Mouse (Mus musculus) adrenal gland, postnatal 14 days (tissue): ENCODE measurements at regions not wholly inside any gene's neighbourhood (a gene's known extent, or its start where the extent isn't known, plus 50 kb on each side); places are given as distances from the start of the nearest gene placed in this dataset.
A peak's percentile ranks its signal among the peaks of the same experiment; 100 is the strongest.
"Not testable (repeated sequence)": the region's sequence is repeated elsewhere in the genome, so short reads cannot be mapped to it uniquely, and the experiment has no call there.

Source experiments
- DNase-seq: peaks from one replicate; pipeline ENCODE4 v3.0.0; 2021; ENCODE audit warnings: mixed read lengths

GRCm38 (mm10) chr19:35890191-35890590, 167.1 kb downstream of the Htr7 start:
- no peak for DNase-seq

DNA sequence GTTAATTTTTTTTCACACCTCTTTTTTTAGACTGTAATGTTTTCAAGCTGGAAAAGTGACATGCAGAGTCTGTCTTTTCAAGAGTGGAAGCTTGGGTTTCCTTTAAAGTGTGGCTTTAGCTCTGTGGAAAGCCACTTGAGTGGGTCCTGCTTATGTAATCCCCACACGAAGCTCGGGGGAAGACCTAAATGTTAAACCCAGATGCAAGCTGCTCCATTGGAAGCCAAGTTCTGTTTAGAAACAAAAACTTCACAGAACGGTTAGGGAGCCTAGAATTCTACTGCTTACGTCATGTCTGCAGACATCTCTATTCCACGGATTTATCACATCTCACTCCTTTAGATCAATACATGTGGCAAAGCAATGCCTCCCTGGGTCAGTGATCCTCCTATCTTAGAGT, 171.0 kb downstream of the Htr7 start:
- no peak for DNase-seq

DNA sequence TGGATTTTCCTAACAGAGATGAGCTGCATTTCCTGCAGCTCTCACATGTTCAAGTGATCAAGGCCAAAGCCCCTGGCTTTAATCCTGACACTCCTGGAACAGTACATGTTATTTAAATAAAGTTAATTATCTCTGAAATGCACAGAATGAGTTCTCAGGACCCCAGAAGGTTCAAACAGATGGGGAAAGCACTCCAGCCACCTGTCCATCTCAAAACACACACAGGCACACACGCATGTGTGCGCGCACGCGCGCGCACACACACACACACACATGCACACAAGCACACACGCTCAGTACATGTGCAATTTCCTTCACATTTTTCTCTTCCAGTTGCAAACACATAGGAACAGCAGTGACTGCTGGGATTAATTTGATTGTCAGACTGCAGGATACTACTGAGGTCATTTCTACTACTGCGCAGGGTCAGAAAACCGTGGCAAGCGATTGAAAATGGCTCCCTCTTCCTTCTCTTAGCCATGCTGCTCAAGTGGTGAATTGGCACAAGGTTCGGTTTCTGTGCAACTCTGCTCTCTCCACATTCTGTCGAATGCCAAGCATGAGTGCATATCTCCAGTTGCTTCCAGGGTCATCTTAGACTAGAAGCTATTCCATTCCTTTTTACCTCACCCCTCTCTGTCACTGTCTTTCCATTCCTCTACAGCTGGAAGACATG, 175.4 kb downstream of the Htr7 start:
- no peak for DNase-seq

- no peak for DNase-seq
Observed at GRCm38 (mm10) chr19:35875464-35875863, 181.8 kb downstream of the Htr7 start.

GRCm38 (mm10) chr19:35870720-35871119, 186.6 kb downstream of the Htr7 start:
- no peak for DNase-seq

DNA sequence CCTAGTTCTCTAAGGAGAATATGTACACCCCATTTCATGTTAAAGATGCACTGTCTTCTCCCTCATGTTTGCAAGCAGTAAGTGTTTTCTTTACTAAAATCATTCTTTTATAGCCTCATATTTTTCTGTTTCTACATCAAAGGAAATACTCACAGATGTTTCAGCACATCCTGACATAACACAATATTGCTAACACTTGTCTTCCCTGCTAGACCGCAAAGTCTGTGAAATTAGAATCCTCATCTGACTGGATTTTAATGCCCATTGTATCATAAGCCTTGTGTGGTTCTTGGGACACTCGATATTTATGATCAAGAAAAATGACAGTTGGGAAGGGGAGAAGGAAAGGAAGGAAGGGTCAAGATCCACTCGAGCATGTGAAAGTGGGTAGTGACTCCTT, 188.8 kb downstream of the Htr7 start:
- DNase-seq, result no peak

DNA sequence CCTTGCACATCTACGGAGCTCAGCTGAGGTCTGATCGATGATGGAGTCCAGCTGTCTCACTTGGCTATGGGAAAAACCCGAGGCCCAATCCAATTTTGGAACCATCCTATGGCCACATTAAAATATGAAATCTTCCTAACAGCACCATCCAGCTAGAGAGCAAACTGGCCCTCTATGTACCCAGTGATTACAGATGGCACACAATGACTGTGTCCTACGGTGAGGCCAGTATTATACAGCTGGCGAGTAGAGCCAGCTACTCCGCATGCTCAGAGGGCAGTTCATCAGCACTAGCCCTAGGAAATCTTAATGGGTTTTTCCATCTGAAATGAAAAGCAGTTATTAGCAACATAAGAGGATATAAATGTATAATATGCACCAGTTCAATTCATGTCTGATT, 194.3 kb downstream of the Htr7 start:
- no peak for DNase-seq

- no peak for DNase-seq
Observed at GRCm38 (mm10) chr19:35861421-35861820, 195.9 kb downstream of the Htr7 start.

DNA sequence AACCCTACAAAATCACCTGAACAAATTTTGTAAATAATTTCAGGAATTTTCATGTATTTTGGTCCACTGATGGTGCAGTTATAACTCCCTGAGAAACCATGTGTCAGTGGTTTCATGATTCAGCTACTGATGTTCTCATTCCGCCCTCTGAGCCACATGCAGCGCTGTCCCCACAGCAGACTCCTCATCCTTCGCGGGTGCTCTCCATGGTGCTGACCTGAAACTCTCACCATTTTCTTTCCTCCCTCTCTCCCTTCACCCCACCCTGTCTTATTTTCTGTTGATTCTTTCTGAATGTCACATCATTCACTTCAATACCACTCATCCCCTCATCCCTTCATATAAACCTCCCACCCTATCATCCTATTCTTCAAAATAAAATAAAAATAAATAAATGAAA, 224.3 kb downstream of the Htr7 start:
- DNase-seq, result peak; percentile 32

- DNase-seq, result no peak
Observed at GRCm38 (mm10) chr19:35826074-35826473, 231.2 kb downstream of the Htr7 start.

- no peak for DNase-seq
Observed at GRCm38 (mm10) chr19:35819626-35820025, 237.7 kb downstream of the Htr7 start.

GRCm38 (mm10) chr19:35794661-35795060, 262.6 kb downstream of the Htr7 start:
- no peak for DNase-seq

GRCm38 (mm10) chr19:35787246-35788021, 269.9 kb downstream of the Htr7 start:
- DNase-seq, result no peak

DNA sequence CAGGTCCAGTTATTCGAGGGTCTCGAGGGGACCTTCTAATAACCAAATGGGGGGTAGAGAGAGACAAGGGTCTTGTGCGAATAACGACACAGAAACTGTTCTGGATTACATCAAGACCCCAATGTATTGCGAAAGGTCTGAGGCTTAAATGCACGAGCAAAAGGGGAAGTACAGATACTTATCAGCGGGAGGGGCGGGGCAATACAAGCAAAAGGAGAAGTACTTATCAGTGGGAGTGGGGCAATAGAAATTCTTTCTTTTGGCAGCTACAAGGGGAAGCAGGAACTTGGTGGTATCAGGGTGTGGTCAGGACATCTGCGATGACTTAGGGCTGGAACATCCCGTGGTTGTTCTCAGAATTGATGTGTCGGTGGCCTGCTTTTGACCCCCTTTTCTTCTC, 295.6 kb downstream of the Htr7 start:
- DNase-seq, result not testable (repeated sequence)

DNA sequence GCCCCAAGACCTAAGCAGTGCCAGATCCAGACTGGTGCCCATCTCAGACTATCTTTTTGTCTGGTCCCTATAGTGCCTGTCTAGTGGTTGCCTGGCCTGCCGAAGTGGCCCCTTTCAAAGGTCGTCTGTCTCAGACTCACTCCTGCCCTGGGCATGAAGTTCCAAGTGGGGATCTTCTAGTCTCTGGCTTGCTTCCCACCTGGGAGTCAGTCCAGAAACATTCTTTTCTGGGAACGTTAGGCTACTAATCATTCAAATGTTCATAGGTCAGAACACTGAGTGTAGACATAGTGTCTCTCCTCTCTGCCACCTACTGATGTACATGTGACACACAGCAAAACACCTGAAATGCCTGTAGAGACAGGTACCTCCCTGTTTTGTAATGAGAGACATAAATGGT, 297.6 kb downstream of the Htr7 start:
- no peak for DNase-seq

DNA sequence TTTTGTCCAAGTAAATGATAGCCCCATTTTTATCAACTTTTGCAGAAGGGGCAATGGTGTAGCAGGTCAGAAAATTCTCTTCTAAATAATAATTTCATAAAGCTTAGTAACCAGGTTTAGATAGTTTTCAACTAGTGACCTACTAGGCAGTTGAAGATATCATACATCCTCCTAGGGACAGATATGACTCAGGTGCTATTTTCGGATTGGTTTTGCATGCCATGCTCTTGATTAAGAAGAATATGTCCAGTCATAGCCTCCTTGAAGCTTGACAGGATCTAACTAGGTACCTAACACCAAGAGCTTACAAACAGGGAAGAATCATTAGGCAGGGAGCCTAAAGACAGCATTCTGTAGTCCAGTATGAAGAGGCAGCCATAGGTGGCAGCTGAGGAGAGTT, 301.8 kb downstream of the Htr7 start:
- DNase-seq, result no peak

GRCm38 (mm10) chr19:35735754-35736153, 321.6 kb downstream of the Htr7 start:
- no peak for DNase-seq

- DNase-seq, result no peak
Observed at GRCm38 (mm10) chr19:35728436-35729060, 328.8 kb downstream of the Htr7 start.
